Mouse (Mus musculus) A20 (cell line): ENCODE results near the gene Plgrkt.

Experiments
- DNase-seq: peaks from one replicate; pipeline ENCODE4 v3.0.0-alpha.2; 2011; ENCODE audit warnings: low read depth, low spot score

Gene Plgrkt

DNA sequence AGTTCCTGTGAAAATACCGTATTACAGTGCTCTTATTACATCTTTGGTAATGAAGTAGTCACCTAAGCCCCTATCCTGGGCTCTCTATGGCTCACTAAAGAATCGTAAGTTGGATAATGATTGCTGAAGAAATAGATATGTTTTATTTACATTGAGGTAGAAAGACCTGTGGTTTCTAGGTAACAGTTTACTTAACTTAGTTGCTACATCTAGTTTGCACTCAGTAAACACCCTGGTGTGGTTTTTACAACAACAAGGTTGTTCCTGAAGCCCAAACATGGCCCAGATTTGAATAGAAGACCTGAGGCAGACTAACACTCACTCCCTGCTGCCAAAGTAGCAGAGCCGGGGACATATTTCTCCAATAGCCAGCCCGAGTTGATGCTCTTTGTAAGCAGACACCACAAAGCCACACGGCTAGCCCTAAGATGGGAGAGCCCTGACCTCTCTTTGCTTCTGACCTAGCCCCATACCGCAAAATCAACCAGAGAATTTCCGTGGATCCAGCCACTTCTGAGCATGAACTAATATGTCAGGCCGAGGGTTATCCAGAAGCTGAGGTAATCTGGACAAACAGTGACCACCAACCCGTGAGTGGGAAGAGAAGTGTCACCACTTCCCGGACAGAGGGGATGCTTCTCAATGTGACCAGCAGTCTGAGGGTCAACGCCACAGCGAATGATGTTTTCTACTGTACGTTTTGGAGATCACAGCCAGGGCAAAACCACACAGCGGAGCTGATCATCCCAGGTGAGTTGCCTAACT is 12.8 kb upstream of the Plgrkt start:
- DNase-seq, result no peak

DNA sequence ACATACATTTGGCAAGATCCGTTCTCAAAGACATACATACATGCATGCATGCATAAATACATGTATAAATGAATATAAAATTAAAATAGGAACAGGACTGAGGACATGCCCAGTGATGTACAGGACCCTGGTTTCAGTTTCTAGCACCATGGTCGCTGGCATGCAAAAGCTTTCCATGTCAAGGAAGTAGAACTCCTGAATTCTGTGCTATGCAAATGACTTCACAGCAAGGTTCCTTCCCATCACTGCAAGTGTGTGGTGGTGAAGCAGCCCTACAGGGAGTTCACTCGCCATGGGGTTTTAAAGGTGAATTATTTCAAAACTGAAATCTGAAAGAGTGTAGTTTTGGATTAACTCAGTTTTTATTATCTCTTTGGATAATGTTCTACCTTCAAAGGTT is 9.2 kb upstream of the Plgrkt start:
- no peak for DNase-seq

DNA sequence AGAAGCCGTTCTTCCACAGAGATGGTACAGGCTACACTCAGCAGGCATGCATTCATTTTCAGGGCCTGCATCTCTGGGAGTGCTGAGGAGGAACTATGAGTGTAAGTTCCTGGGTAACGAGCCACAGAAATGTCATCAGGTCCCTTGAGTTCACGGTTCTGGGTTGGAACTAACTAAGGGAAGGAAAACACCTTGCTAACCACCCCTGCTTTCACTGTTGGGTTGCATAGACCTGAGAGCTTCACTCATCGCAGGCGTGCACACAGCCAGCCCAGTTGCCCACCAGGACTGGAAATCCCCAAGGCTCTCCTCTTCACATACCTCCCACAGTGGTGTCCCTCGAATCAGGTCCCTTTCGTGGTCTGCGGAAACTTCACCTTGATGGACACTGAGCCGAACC is 7.8 kb upstream of the Plgrkt start:
- no peak for DNase-seq

DNA sequence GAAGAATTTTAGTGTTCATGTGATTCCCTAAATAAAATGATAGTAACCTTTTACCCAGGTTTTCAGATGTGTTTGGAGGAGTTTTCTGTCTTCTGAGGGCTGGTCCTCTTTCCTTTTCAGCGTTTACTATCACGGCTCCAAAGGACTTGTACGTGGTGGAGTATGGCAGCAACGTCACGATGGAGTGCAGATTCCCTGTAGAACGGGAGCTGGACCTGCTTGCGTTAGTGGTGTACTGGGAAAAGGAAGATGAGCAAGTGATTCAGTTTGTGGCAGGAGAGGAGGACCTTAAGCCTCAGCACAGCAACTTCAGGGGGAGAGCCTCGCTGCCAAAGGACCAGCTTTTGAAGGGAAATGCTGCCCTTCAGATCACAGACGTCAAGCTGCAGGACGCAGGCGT is 6.2 kb upstream of the Plgrkt start:
- no peak for DNase-seq

DNA sequence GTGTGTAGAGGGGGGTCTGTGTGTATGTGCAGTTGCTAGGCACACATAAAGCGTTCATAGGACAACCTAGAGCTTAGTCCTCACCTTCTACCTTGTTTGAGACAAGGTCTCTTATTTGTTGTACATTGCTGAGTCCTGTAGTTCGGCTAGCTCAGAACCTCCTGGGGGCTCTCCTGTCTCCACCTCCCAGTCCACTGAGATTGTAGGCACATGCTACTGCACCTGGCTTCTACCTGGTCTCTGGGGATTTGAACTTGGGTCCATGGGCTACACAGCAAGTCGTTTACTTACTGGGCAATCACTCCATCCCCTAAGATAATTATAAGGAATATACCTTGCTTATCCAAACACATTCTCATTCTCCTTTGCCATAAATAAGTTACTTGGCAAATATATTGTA is 5.4 kb upstream of the Plgrkt start:
- peak; percentile 41 for DNase-seq

DNA sequence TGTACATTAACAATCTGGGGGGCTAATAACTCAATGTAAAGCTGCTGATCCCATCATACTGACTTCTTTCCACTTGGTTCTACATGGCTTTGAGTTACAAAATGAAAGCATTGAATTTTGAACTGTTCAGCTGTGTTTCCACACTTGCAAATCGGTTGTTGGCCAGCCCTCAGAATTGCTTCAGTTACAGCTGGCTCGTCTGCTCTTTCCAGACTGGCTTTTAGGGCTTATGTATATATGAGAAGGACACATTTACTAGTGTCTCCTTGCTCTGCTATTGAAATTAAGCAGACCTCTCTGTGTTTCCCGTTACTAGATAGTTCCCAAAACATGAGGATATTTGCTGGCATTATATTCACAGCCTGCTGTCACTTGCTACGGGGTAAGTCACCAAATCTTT is 4.9 kb upstream of the Plgrkt start:
- peak; percentile 55 for DNase-seq

DNA sequence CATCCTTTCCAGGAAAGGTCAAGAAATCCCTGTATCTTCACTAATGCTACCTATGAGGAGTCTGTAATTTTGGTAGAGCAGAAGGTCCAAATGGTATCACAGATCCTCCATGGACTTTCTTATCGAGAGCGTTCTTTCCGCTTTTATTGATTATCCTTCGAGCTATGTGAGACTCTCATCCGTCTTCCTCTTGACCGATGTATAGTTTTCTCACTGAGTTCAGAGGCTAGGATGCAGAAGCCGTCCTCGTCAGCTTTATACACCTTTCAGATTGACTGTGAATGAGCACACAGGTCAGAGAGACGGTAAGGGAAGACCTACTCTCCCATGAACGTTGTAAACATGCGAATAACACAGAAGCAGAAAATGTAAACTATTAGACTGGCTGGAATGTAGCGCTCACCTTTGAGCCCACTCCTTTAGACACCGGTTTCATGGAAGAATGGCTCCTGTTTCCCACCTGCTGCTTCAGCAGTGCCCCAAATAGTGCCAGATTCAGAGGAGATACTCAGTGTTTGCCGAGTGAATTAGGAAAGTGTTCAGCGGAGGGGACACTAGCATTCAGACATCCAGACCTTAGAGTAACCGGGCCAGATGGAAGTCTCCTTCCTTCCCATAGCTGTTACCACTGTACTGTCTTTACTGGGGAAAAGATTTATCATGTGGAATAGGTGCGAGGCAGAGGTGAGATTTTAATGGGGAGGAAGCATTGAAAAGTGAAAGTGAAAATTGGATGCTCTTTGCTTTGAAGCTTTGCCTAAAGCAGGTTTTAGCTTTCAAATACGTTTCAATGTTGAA is 4.3 kb upstream of the Plgrkt start:
- peak; percentile 64 for DNase-seq

DNA sequence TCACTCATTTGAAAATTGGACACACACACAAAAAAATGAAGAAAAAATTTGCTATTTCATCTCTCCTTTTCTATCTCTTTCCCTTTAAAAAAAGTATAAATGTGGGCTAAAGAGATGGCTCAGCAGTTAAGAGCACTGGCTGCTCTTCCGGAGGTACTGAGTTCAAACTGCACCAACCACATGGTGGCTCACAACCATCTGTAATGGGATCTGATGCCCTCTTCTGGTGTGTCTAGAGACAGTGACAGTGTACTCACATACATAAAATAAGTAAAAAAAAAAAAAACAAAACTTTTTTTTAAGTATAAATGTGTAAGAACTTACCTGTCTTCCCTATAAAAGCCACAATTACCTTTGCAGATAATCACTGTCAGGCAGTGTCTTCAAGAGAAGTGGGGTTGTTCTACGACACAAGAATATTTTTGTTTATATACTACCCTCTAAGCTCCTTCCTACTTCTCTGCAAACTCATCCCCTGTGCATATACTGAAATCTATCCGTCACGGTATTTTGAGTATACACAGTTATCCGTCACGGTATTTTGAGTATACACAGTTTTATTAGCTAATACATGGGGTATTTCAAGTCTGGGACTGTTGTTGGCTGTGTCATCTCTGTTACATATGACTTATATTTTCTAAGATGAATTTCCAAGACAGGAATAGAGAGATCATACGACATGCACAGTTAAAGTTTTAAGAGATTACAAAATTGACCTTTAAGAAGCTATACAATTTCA is 3.5 kb upstream of the Plgrkt start:
- DNase-seq, result peak; percentile 53

DNA sequence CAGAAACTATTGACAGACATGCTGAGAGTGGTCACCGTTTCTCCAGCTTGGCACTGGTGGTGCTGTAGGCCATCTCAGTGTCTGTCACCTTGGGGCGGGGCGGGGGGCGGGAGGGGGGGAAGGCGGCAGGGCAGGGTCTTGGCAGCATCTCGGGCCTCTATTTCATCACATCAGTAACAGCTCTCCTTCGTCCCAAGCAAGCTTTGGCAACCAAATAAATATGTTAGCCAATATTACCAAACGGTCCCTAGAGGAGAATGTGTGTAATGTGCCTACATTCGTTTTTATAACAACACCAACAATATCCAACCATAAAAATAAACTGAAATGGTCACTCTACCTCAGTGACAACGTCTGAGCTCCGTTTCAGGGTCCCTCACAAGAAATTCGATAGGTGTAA is 2.9 kb upstream of the Plgrkt start:
- peak; percentile 63 for DNase-seq

DNA sequence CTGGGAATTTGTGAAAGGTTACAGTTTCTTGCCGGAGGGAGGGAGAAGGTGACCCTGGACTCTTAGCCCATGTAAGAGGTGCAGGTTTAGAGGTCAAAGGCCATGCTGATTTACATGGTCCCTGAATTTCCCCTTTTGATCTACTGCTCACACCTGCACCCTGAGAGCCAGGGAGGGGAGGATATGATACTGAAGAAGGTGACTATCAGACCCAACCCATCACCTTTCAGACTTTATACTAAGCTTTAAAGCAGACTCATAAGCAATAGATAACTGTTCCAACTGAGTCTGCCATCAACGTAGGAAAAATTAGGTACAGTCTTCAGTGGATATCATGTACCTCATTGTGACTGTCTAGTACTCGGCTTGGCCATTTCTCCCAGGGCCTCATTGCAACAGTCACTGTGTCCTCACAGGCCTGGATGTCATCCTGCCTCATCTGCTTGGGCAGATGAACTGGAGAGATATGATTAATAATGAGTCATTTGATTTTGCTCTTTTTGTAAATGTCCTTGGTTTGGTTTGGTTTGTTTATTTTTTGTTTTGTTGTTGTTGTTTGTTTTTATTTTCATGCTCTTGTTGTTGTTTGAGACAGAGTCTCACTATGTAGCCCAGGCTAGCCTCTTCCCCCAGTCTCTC is 1.6 kb upstream of the Plgrkt start:
- peak; percentile 90 for DNase-seq

DNA sequence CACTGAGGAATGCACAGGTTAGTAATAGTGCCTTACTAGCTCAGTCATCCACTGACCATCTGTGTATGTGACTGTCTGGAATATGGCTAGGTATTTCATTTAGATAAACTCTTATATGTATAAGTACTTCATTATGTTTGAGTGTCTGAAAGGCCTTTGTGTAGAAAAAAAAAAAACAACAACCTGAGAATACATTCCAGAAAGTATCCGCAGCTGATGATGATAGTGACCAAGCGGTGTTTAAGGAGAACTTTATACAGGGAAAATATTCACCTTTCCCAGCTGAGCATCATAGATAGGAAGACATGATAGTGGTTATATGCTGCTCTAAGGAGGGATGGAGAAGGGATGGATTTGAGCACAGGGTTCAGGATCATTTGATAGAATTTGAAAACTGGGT is 851 bp upstream of the Plgrkt start:
- peak; percentile 53 for DNase-seq

DNA sequence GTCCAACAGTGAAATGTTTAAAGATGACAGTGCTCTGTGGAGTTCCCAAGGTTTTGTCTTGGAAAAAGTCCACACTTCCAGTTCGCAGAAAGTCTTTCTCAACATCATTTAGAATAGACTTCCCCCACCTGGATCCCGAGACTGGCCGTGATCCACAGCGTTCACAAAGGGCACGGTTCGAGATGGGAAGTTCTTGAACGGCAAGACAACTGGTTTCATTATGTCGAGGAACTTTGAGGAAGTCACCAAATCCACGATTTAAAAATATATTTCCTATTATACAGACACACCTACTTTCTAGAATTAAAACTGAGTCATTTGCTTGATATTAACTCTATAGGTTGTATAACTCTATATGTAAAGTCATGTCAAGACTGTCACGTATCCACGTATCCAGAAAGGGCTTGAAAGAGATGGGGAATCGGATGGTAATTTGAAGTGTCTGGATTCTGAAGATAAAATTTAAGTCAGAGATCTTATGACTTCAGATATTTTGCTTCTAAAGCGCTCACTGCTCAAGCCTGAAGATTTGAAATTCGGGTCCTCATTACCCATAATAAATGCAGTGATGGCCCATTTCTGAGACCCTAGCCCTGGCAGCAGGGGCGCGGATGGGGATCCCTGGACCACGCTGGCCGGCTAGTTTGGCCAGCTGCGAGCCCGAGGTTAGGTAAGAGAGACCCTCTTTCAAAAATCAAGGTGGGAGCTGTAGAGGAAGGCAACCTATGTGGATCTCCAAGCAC is 793 bp downstream of the Plgrkt start:
- peak; percentile 60 for DNase-seq

DNA sequence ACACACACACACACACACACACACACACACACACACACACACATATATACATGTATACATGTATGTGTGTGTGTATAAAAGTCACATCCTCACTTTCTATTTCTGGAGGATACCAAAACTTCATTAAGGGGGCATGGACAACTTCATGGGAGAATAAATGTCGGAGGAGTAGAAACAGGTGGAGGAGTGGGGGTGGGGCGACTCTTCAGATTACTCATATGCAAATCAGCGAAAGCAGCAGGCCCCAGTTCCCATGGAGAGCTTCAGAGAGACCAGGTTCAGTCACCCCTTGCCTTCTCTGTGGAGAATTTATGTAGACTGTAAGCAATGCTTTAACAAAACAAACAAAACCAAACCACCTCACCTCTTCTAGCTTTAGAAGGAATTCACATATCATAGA is 2.1 kb downstream of the Plgrkt start:
- DNase-seq, result peak; percentile 91

DNA sequence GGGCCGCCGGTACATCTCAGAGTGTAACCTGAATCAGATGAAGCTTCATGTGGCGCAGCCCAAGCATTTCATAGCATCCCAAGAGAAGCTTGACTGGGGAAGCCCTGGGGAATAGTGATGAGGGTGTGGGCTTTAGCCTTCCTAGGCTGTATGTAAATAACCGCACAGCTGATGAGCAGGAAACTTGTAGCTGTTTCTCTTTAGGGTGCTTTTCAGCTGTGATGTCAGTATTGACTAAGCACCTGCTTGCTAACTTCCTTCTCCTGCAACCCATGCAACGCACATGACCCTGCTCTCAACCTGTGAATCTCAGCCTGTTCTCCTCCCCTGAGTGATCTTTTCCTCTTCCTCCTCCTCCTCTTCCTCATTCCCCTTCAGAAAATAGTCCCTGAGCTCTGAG is 3.1 kb downstream of the Plgrkt start:
- DNase-seq, result peak; percentile 83

DNA sequence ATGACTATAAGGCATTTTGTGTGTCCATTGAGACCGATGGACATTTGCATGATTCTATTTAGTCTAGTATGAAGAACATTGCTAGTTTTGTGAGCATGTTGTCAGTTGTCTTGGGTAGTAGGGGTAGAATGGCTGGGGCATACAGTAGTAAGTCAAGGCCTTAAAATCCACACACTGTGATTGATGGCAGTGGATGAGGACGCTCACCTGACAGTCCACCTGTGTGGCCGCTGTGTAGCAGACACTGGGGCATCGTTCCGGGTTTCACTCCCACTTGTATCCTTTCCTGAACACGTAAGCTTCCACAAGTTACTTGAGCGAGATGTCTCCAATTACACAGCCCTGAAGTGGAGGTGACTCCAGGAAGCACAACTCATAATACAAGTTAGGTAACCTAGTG is 3.6 kb downstream of the Plgrkt start:
- no peak for DNase-seq

DNA sequence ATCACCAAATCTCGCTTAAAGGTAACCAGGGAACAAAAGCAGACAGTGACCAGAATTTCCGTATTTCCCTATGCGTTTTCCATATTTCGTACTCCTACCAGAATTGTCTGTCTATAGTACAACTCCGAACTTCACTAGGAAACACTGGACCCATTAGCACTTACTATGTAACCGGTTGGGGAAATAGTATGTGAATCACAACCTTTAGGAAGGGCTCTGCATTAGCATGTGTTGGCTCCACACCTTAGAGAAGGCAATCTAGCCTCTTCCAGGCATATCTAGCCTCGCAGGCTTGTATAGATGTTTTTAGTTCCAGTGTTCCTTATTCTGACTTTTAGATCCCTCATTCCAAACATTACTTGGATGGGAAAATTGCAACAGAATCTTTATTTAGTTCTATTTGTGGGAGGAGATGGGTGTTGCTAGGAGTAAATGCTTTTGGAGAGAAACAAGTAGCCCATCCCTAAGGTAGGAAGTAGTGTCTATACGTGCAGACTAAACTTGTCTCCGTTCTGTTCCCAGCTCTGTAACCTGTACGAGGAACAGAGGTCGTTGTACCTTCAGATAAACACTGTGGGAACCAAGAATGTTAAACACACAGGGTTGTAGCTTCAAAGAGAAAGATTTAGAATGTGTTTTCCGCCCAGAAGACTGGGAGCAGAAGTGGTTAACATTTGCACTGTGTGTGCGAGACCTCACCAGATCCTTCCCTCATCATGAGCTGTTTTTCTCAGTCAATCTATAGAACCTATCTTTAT is 4.8 kb downstream of the Plgrkt start:
- peak; percentile 66 for DNase-seq

DNA sequence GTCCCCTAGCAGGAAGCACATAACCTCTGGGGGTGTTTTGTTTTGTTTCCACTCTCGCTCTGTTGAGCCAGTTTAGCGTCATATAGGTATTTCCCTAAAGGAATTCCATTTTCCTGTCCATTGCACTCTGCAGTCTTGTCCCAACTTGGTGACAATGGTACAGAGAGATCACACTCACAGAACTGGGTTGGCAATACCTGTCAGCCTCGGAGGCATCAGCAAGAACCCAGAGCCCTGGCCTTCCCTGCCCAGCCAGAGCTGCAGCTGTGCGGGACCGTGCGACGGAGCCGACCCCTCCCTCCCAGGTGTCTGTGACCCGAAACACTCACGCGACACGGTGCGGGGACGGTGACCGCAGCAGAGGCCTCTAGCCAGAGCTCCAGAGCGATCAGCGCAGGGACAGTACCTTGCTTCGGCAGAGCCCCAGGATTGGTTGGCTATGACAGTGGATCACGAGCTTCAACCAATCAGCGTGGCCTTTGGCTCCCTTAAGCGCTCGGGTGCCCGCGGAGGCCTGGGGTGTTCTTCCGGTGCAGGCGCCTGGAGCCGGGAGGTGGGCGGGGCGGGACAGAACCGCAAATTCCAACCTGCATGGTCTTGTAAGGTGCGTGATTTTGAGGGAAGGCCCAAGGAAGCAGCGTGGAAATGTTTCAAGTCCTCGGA is 5.6 kb downstream of the Plgrkt start:
- DNase-seq, result peak; percentile 95

DNA sequence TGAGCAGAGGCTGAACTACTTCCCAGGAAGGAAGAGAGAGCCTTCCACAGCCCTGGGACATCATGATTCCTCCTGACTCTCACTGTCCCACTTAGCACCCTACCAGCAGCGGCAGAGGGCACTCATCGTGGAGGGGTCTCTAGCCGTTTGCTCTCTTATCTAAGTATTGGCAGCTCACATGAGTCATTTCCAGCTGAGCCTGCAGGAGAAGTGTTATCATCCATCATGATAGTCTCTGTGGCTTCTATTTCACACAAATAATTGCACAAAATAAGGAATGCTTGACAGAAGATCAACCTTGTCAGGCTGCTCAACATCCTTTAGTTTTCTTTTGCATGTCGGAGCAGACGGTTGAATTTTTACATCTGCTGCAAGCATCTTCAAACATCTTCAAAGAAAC is 6.9 kb downstream of the Plgrkt start:
- no peak for DNase-seq

DNA sequence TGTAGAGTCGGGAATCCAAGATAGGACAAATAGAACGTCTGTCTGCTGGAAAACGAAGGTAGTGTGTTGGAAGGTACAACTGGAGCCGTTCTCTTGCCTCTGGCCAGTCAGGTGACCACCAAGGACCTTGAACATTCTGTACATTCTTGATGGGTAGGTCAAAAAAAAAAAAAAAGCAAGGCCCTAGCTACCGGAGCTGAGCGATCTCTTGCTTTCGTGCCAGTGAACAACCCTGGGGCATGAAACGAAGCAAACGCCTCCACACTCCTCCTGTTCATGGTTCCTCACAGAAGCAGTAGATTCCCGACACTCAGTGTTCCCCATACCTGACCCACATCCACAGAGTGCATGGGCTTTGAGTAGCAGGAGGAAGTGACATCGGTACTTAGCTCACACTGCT is 10.9 kb downstream of the Plgrkt start:
- DNase-seq, result no peak
